Mouse (Mus musculus) ES-E14 (cell line): ENCODE results near the gene Lrrn4cl.

Experiments
- CHD2 ChIP-seq: IDR thresholded peaks from 2 replicates; pipeline ENCODE4 v1.6.1; 2014; ENCODE audit warnings: mild to moderate bottlenecking, low read depth, low read length, inconsistent platforms
- HCFC1 ChIP-seq: IDR thresholded peaks from 2 replicates; pipeline ENCODE4 v1.6.1; 2012; ENCODE audit warnings: low read length, inconsistent platforms, borderline replicate concordance; ENCODE audit not compliant: insufficient read depth
- MAFK ChIP-seq: IDR thresholded peaks from 2 replicates; pipeline ENCODE4 v1.6.1; 2014; ENCODE audit warnings: mild to moderate bottlenecking, low read depth, low read length, inconsistent platforms; ENCODE audit not compliant: insufficient read depth
- ZC3H11A ChIP-seq: IDR thresholded peaks from 2 replicates; pipeline ENCODE4 v1.6.1; 2012; ENCODE audit warnings: low read depth, mild to moderate bottlenecking, inconsistent platforms, low read length, borderline replicate concordance
- ZNF384 ChIP-seq: IDR thresholded peaks from 2 replicates; pipeline ENCODE4 v1.6.1; 2012; ENCODE audit warnings: low read depth, low read length, inconsistent platforms

GRCm38 (mm10) chr19:8820424-8820956 is 30.1 kb upstream of the Lrrn4cl start:
- no peak for TF ChIP-seq CHD2
- TF ChIP-seq HCFC1 = no peak
- TF ChIP-seq ZC3H11A = no peak
- no peak for TF ChIP-seq MAFK
- no peak for TF ChIP-seq ZNF384
